Mouse (Mus musculus): Measurements from ENCODE around the gene Efr3b. TPM values are rescaled to one million over a fixed set of nuclear protein-coding genes. Genes with fewer than 3 reads are reported as not detected.
"Not testable (repeated sequence)": the region's sequence is repeated elsewhere in the genome, so short reads cannot be mapped to it uniquely, and the experiment has no call there.

Efr3b gene
- total and polyA plus RNA-seq, 3 experiments, result 1.9 to 9.9 (median 3.1) TPM

- peak; percentile 89 for DNase-seq
These were observed 57.2 kb downstream of the Efr3b start for GRCm38 (mm10) chr12:3981350-3982131.

- no peak for DNase-seq
These were observed 57.7 kb downstream of the Efr3b start for GRCm38 (mm10) chr12:3980991-3981349.

- DNase-seq, result not testable (repeated sequence)
These were observed 65.5 kb downstream of the Efr3b start for GRCm38 (mm10) chr12:3973169-3973568.

GRCm38 (mm10) chr12:3968380-3968779 is 70.3 kb downstream of the Efr3b start:
- no peak for DNase-seq

- no peak for DNase-seq
These were observed 71.5 kb downstream of the Efr3b start for GRCm38 (mm10) chr12:3967196-3967595.

- DNase-seq, result no peak
These were observed 78.2 kb downstream of the Efr3b start for GRCm38 (mm10) chr12:3960553-3960952.

- peak; percentile 91 for DNase-seq
These were observed 78.7 kb downstream of the Efr3b start for GRCm38 (mm10) chr12:3959791-3960543.

- DNase-seq, result no peak
These were observed 82.4 kb downstream of the Efr3b start for GRCm38 (mm10) chr12:3956351-3956750.

GRCm38 (mm10) chr12:3955371-3955770 is 83.3 kb downstream of the Efr3b start:
- DNase-seq, result no peak

- DNase-seq, result no peak
These were observed 84.1 kb downstream of the Efr3b start, which contains the start of gene Pomc for GRCm38 (mm10) chr12:3954651-3955050. Gene Pomc, plus strand, starts transcription at chr12:3954951.

- no peak for DNase-seq
These were observed 91.2 kb downstream of the Efr3b start for GRCm38 (mm10) chr12:3947503-3947902.

- no peak for DNase-seq
These were observed 94.2 kb downstream of the Efr3b start for GRCm38 (mm10) chr12:3944454-3945073.

- no peak for DNase-seq
These were observed 96.7 kb downstream of the Efr3b start for GRCm38 (mm10) chr12:3942026-3942425.

- DNase-seq, result not testable (repeated sequence)
These were observed 108.4 kb downstream of the Efr3b start for GRCm38 (mm10) chr12:3930090-3930865.

- no peak for DNase-seq
These were observed 109.9 kb downstream of the Efr3b start for GRCm38 (mm10) chr12:3928841-3929240.

- peak; percentile 59 for DNase-seq
These were observed 112.6 kb downstream of the Efr3b start for GRCm38 (mm10) chr12:3926127-3926526.

- DNase-seq, result no peak
These were observed 119.3 kb downstream of the Efr3b start for GRCm38 (mm10) chr12:3919423-3919822.

GRCm38 (mm10) chr12:3918577-3918976 is 120.1 kb downstream of the Efr3b start:
- no peak for DNase-seq

- DNase-seq, result no peak
These were observed 120.9 kb downstream of the Efr3b start for GRCm38 (mm10) chr12:3917668-3918341.

- DNase-seq, result no peak
These were observed 122.9 kb downstream of the Efr3b start for GRCm38 (mm10) chr12:3915852-3916251.

Measured in adrenal gland, adult 2 months (tissue).